Mouse (Mus musculus): ENCODE results near the gene Pxmp2.

Gene Pxmp2

DNA sequence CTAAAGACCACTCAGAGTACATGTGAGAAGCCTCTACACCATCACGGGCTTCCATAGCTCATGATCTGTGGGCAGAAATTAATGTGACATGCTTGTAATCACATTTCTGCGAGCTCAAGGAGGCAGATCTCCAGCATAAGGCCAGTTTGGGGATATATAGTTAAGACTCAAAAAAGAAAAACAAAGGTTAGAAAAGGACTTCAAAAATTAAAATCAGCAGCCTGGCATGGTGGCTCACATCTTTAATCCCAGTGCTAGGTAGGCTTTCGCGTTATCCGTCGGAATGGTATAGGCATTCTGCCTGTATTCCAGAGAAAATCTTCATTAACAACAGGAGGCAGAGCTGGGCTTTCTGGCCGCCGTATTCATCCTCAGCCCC, 55.6 kb downstream of the Pxmp2 start:
- DNase-seq: no peak

DNA sequence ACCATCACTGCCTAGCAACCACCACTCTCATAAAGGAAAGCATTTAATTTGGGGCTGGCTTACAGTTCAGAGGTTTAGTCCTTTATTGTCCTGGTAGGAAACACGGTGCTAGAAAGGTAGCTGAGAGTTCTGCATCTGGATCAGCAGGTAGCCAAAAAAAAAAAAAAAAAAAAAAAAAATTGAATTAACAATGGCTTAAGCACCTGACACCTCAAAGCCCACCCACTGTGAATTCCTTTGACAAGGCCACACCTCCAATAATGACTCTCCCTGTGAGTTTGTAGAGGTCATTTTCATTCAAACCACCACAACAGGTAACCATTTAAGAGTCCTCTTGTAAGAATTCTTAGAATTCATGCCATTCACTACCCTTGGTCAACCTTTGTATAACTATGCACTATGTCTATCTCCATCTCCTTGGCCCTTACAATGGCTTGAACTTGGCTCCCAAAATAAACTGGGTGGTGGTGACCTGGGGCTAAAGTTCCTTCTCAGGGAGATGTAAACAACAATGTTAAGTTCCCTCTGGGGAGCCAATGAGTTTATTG, 58.6 kb downstream of the Pxmp2 start:
- DNase-seq: no peak

DNA sequence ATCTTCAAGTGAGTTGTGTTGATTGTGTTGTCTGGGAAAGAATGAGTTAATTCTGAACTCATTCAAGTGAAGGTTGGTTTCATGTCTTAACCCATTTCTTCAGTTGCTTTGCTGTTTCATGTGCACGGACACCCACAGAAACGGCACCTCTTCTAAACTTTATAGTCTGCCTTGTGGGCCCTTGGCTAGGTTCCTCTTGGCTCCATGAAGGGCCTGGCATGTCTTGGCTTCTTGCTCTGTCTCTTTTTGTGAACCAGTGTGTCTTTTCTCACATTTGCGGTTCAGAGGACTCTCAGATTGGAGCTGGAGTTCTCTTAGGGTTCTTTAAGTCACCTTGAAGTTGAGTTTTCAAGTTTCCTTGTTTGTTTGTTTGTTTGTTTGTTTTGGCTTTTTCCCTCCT, 60.9 kb downstream of the Pxmp2 start:
- DNase-seq: no peak
